Mouse (Mus musculus) CH12.LX (cell line): ENCODE measurements around the gene Psma6. TPM values are rescaled to one million over a fixed set of nuclear protein-coding genes. Genes with fewer than 3 reads are reported as not detected.

Experiments used
- DNase-seq: peaks from one replicate; pipeline ENCODE4 v3.0.0-alpha.2; 2013; ENCODE audit errors: extremely low read depth
- H3K27ac ChIP-seq: 2 replicates; pipeline ENCODE4 v1.5.1; 2012; ENCODE audit warnings: low read depth, mild to moderate bottlenecking, control low read depth, moderate library complexity; ENCODE audit not compliant: insufficient read depth
- H3K27me3 ChIP-seq: replicated peaks from 2 replicates; pipeline ENCODE3; 2012; ENCODE audit warnings: inconsistent platforms
- H3K36me3 ChIP-seq, 2 experiments: replicated peaks in 1 of 2; 2 replicates each; pipeline versions ENCODE3 to v1.6.1; 2012; ENCODE audit warnings: inconsistent platforms in 1 of 2, low read length in 1 of 2, mild to moderate bottlenecking in 1 of 2, mixed read lengths in 1 of 2, moderate library complexity in 1 of 2; ENCODE audit not compliant: control insufficient read depth in 1 of 2, insufficient read depth in 1 of 2
- H3K4me1 ChIP-seq, 2 experiments: 2 replicates each; pipeline ENCODE4 v1.6.1; 2012; ENCODE audit warnings: inconsistent platforms in 1 of 2, moderate library complexity in 1 of 2; ENCODE audit not compliant: insufficient read depth in 2 of 2, control insufficient read depth in 1 of 2
- H3K4me2 ChIP-seq: 2 replicates; pipeline ENCODE4 v1.6.1; 2012; ENCODE audit warnings: low read depth, mild to moderate bottlenecking, control low read depth; ENCODE audit not compliant: poor library complexity, insufficient read depth, severe bottlenecking
- H3K4me3 ChIP-seq, 3 experiments: fragments of 150-350 bp in 1 of 3; sonication (generic) in 1 of 3; replicated peaks in 1 of 3; 2 replicates each; pipeline versions ENCODE3 to v1.5.1; 2011 to 2012; ENCODE audit warnings: low read depth in 2 of 3, low read length in 2 of 3, mild to moderate bottlenecking in 2 of 3, moderate library complexity in 2 of 3, control low read depth in 1 of 3, improper control_type of control experiment in 1 of 3, inconsistent platforms in 1 of 3, mixed read lengths in 1 of 3; ENCODE audit not compliant: poor library complexity in 1 of 3
- H3K79me2 ChIP-seq: replicated peaks from 2 replicates; pipeline ENCODE4 v1.6.1; 2012; ENCODE audit warnings: mild to moderate bottlenecking, moderate library complexity; ENCODE audit not compliant: control insufficient read depth, poor library complexity, insufficient read depth, severe bottlenecking; ENCODE audit errors: extremely low read depth
- H3K9ac ChIP-seq: 2 replicates; pipeline ENCODE4 v1.6.1; 2012; ENCODE audit warnings: low read depth, mild to moderate bottlenecking, control low read depth, moderate library complexity; ENCODE audit not compliant: insufficient read depth
- H3K9me3 ChIP-seq: replicated peaks from 2 replicates; pipeline ENCODE3; 2012; ENCODE audit warnings: low read length, inconsistent platforms, mixed read lengths
- BHLHE40 ChIP-seq: IDR thresholded peaks from 2 replicates; pipeline ENCODE4 v1.6.1; 2011; ENCODE audit warnings: mild to moderate bottlenecking, low read depth, low read length, improper control_type of control experiment
- E2F4 ChIP-seq: IDR thresholded peaks from 2 replicates; pipeline ENCODE4 v1.6.1; 2011; ENCODE audit warnings: low read depth, low read length, improper control_type of control experiment; ENCODE audit not compliant: insufficient replicate concordance
- ELF1 ChIP-seq: IDR thresholded peaks from 2 replicates; pipeline ENCODE4 v1.6.1; 2014; ENCODE audit warnings: low read depth, mild to moderate bottlenecking, inconsistent platforms, low read length, improper control_type of control experiment
- EP300 ChIP-seq: IDR thresholded peaks from 2 replicates; pipeline ENCODE4 v1.6.1; 2011; ENCODE audit warnings: low read length, improper control_type of control experiment
- HCFC1 ChIP-seq: IDR thresholded peaks from 2 replicates; pipeline ENCODE4 v1.6.1; 2012; ENCODE audit warnings: low read depth, mild to moderate bottlenecking, inconsistent platforms, low read length, improper control_type of control experiment
- IRF4 ChIP-seq: IDR thresholded peaks from 2 replicates; pipeline ENCODE4 v1.6.1; 2014; ENCODE audit warnings: low read depth, mild to moderate bottlenecking, inconsistent platforms, low read length, improper control_type of control experiment
- JUN ChIP-seq: IDR thresholded peaks from 2 replicates; pipeline ENCODE4 v1.6.1; 2011; ENCODE audit warnings: low read depth, mild to moderate bottlenecking, low read length, improper control_type of control experiment, moderate library complexity; ENCODE audit not compliant: insufficient read depth
- JUND ChIP-seq: conservative IDR thresholded peaks from 2 replicates; pipeline ENCODE4 v1.6.1; 2011; ENCODE audit warnings: low read depth, low read length, improper control_type of control experiment
- MAFK ChIP-seq: IDR thresholded peaks from 2 replicates; pipeline ENCODE4 v1.6.1; 2011; ENCODE audit warnings: low read length, improper control_type of control experiment; ENCODE audit not compliant: insufficient replicate concordance
- MXI1 ChIP-seq: IDR thresholded peaks from 2 replicates; pipeline ENCODE4 v1.6.1; 2011; ENCODE audit warnings: mild to moderate bottlenecking, low read depth, low read length, improper control_type of control experiment
- MYC ChIP-seq: IDR thresholded peaks from 2 replicates; pipeline ENCODE4 v1.6.1; 2011; ENCODE audit warnings: low read depth, mild to moderate bottlenecking, improper control_type of control experiment, low read length
- NELFE ChIP-seq: IDR thresholded peaks from 2 replicates; pipeline ENCODE4 v1.6.1; 2011; ENCODE audit warnings: low read depth, low read length, improper control_type of control experiment
- NRF1 ChIP-seq: IDR thresholded peaks from 2 replicates; pipeline ENCODE4 v1.6.1; 2014; ENCODE audit warnings: low read depth, mild to moderate bottlenecking, inconsistent platforms, low read length, improper control_type of control experiment, moderate library complexity
- PAX5 ChIP-seq: IDR thresholded peaks from 2 replicates; pipeline ENCODE4 v1.6.1; 2012; ENCODE audit warnings: low read length, inconsistent platforms, mixed read lengths
- RCOR1 ChIP-seq: conservative IDR thresholded peaks from 2 replicates; pipeline ENCODE4 v1.6.1; 2012; ENCODE audit warnings: low read depth, mild to moderate bottlenecking, inconsistent platforms, low read length, improper control_type of control experiment
- SIN3A ChIP-seq: IDR thresholded peaks from 2 replicates; pipeline ENCODE4 v1.6.1; 2012; ENCODE audit warnings: low read length, improper control_type of control experiment, inconsistent platforms
- UBTF ChIP-seq: IDR thresholded peaks from 2 replicates; pipeline ENCODE4 v1.6.1; 2012; ENCODE audit warnings: low read depth, mild to moderate bottlenecking, inconsistent platforms, low read length, improper control_type of control experiment, moderate library complexity
- USF1 ChIP-seq: IDR thresholded peaks from 2 replicates; pipeline ENCODE4 v1.6.1; 2014; ENCODE audit warnings: low read depth, mild to moderate bottlenecking, inconsistent platforms, low read length, improper control_type of control experiment
- USF2 ChIP-seq: conservative IDR thresholded peaks from 2 replicates; pipeline ENCODE4 v1.6.1; 2011; ENCODE audit warnings: low read depth, low read length, improper control_type of control experiment
- ZC3H11A ChIP-seq: IDR thresholded peaks from 2 replicates; pipeline ENCODE4 v1.6.1; 2012; ENCODE audit warnings: low read depth, mild to moderate bottlenecking, inconsistent platforms, low read length, improper control_type of control experiment
- ZKSCAN1 ChIP-seq: IDR thresholded peaks from 2 replicates; pipeline ENCODE4 v1.6.1; 2012; ENCODE audit warnings: low read depth, inconsistent platforms, low read length, improper control_type of control experiment, borderline replicate concordance
- ZMIZ1 ChIP-seq: IDR thresholded peaks from 2 replicates; pipeline ENCODE4 v1.6.1; 2012; ENCODE audit warnings: low read depth, mild to moderate bottlenecking, inconsistent platforms, low read length, improper control_type of control experiment
- dilution Hi-C: fragments of 300-500 bp; cut with MboI; formaldehyde crosslinking; loops from 2 replicates; pipeline ENCODE4 v1.14.3; 2020; ENCODE audit warnings: low sequenced_read_pairs; ENCODE audit not compliant: extremely low pct_unique_long_range_greater_than_20kb, extremely low pct_ligation_motif_present
- in situ Hi-C: fragments of 300-500 bp; cut with MboI; formaldehyde crosslinking; loops from 3 replicates; pipeline ENCODE4 v1.14.3; 2019; ENCODE audit warnings: low sequenced_read_pairs, low pct_ligation_motif_present, low pct_unique_long_range_greater_than_20kb, mixed read lengths
- polyA plus RNA-seq: library from polyadenylated mRNA; unstranded; fragments of >175 nt; gene quantifications from 2 replicates; pipeline ENCODE4 v1.2.1, GENCODE M21; 2012; ENCODE audit warnings: low read depth; ENCODE audit not compliant: insufficient read length
- total RNA-seq, 2 experiments: library from RNA; depleted of rRNA; stranded (reverse); fragments of 300-350 nt in 1 of 2; fragments of >200 nt in 1 of 2; gene quantifications; 2 replicates each; pipeline ENCODE4 v1.2.3; 2012 to 2014

Gene Psma6
- total and polyA plus RNA-seq, 3 experiments = 271 to 585 (median 307) TPM

- DNase-seq = no peak
- Histone ChIP-seq H3K9ac (peak overlapping the region; percentile 80; the same call in 1 of the 2 replicates), H3K4me3 (peak overlapping the region in 1 of 3 experiments; percentile 30), H3K4me2 (peak overlapping the region; percentile 52), H3K79me2 (no peaks in the 10 kb centered on the region), H3K27ac (peak overlapping the region; percentile 93), H3K27me3 (no peaks in the 10 kb centered on the region), H3K36me3 (no peaks in the 10 kb centered on the region), H3K9me3 (no peaks in the 10 kb centered on the region), H3K4me1 (peaks cover 44 to 97% of the 10 kb centered on the region in 2 experiments)
- dilution Hi-C loops = no loop called here
- in situ Hi-C loops = no loop called here
- no peak for TF ChIP-seq SIN3A
- TF ChIP-seq ELF1 = peak; percentile 50
- TF ChIP-seq ZC3H11A = no peak
- peak; percentile 56; the same call in 1 of the 2 replicates for TF ChIP-seq NRF1
- TF ChIP-seq MAFK = no peak
- TF ChIP-seq, all 38 proteins: peak for 2
Measured at GRCm38 (mm10) chr12:55463992-55464845, 80.2 kb downstream of the Psma6 start.

DNA sequence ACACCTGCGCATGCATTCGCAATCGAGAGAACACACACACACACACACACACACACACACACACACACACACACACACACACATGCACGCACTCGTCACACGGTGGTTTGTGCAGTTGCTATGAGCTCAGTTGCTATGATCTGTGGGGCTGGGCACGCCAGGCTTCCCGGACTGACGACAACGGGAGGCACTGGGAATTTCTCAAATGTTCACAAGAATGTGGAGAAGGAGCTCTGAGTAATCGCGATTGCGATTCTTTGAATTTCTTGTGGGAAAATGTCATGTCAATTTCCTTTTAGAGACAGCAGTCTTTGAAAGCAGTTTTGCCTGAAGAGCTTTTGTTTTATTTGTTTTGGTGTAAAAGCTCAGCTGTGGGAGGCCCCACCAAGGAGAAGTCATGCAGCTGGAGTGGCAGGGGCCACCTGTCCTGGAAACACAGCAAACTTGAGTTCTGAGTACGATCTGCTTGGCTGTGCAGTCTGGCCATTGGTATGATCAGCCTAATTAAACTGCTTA is 80.9 kb downstream of the Psma6 start:
- Histone ChIP-seq H3K4me2 (peak overlapping the region; percentile 52), H3K9ac (peak overlapping the region; percentile 80)
- no peak for DNase-seq
- TF ChIP-seq EP300 = peak; percentile 60
- TF ChIP-seq BHLHE40 = peak; percentile 73
- peak; percentile 27; the same call in 1 of the 2 replicates for TF ChIP-seq MYC
- TF ChIP-seq MAFK = no peak
- no peak for TF ChIP-seq JUND
- TF ChIP-seq, all 38 proteins: peak for 3
- dilution Hi-C loops (no loop called here), in situ Hi-C loops (no loop called here)
- H3K79me2 ChIP-seq = no peaks in the 10 kb centered on the region
- H3K27ac ChIP-seq = peak overlapping the region; percentile 93
- H3K27me3 ChIP-seq = no peaks in the 10 kb centered on the region
- H3K36me3 ChIP-seq = no peaks in the 10 kb centered on the region
- peak overlapping the region; percentile 30 to 48 (median 36) for H3K4me3 ChIP-seq
- H3K4me1 ChIP-seq = peaks cover 43 to 97% of the 10 kb centered on the region in 2 experiments
- no peaks in the 10 kb centered on the region for H3K9me3 ChIP-seq

- in situ Hi-C loops (no loop called here), dilution Hi-C loops (no loop called here)
- H3K4me3 ChIP-seq = peak overlapping the region; percentile 30 to 48 (median 36)
- no peak for DNase-seq
- H3K36me3 ChIP-seq = no peaks in the 10 kb centered on the region
- H3K27me3 ChIP-seq = no peaks in the 10 kb centered on the region
- peak overlapping the region; percentile 93 for H3K27ac ChIP-seq
- no peaks in the 10 kb centered on the region for H3K9me3 ChIP-seq
- H3K79me2 ChIP-seq = no peaks in the 10 kb centered on the region
- H3K4me1 ChIP-seq = peaks cover 48 to 97% of the 10 kb centered on the region in 2 experiments
- peak overlapping the region; percentile 80 for H3K9ac ChIP-seq
- peak overlapping the region; percentile 52 for H3K4me2 ChIP-seq
- peak; percentile 78 for TF ChIP-seq MXI1
- no peak for TF ChIP-seq USF2
- TF ChIP-seq NRF1 = no peak; the same call in 1 of the 2 replicates
- no peak for TF ChIP-seq HCFC1
- no peak for TF ChIP-seq USF1
- no peak for TF ChIP-seq ZKSCAN1
- TF ChIP-seq PAX5 = no peak
- TF ChIP-seq ZMIZ1 = peak; percentile 48
- TF ChIP-seq RCOR1 = peak; percentile 50; the same call in 1 of the 2 replicates
- TF ChIP-seq E2F4 = no peak
- no peak for TF ChIP-seq NELFE
- peak; percentile 64; the same call in 1 of the 2 replicates for TF ChIP-seq UBTF
- TF ChIP-seq IRF4 = peak; percentile 85
- TF ChIP-seq JUN = no peak
Measured at GRCm38 (mm10) chr12:55465401-55465983, 81.5 kb downstream of the Psma6 start.
